Mouse (Mus musculus): ENCODE results near the gene Fam83e. TPM values are rescaled to one million over a fixed set of nuclear protein-coding genes. Genes with fewer than 3 reads are reported as not detected.

The Fam83e gene
- polyA plus RNA-seq, 1 experiment = not detected

DNA sequence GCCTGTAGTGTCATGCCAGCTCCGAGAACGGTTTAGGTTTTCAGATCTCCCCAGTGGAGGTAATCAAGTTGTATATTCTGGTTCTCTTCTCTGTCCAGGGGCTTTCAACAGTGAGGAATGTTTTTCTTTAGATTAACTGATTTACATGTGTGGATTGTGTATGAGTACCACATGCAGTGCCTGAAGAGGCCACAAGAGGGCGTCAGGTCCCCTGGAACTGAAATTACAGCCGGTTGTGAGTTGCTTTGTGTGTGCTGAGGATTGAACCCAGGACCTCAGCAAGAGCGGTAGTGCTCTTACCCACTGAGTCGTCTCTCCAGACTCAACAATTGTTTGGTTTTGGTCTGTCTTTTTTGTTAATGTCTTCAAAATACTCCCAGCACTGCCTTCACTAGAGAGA lies 25.5 kb downstream of the Fam83e start:
- TF ChIP-seq CTCF (IDR thresholded peaks at IDR 0.05; ENCODE audit: borderline replicate concordance, insufficient read depth, low read length) (peak; percentile 5; the same call in 1 of the 2 replicates), POLR2A (IDR thresholded peaks at IDR 0.05; ENCODE audit: low read depth, low read length) (no peak)
- no peak overlapping the region for H3K27ac ChIP-seq (ENCODE audit: insufficient read depth, low read length)
- H3K4me3 ChIP-seq (ENCODE audit: insufficient read depth, low read length) = no peak overlapping the region
- H3K4me1 ChIP-seq (ENCODE audit: control insufficient read depth, insufficient read depth, low read length) = peaks cover 20% of the 10 kb centered on the region

DNA sequence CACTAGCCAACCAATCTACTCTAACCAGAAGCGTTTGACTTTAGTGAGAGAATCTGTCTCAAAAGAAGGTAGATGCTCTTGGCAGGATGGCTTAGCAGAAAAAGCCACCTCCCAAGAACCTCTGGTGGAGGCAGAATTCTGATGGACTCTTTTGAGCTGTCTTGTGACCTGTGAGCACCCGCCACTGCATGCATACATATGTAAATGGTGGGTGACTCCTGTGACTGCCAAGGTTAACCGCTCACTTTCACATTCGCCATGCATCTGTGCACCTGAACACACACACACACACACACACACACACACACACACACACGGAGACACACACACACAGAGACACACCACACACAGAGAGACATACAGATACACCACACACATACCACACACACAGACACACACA lies 26.4 kb downstream of the Fam83e start:
- no peak overlapping the region for H3K27ac ChIP-seq (ENCODE audit: insufficient read depth, low read length)
- TF ChIP-seq POLR2A (IDR thresholded peaks at IDR 0.05; ENCODE audit: low read depth, low read length) = no peak
- no peak for TF ChIP-seq CTCF (IDR thresholded peaks at IDR 0.05; ENCODE audit: borderline replicate concordance, insufficient read depth, low read length)
- peaks cover 20% of the 10 kb centered on the region for H3K4me1 ChIP-seq (ENCODE audit: control insufficient read depth, insufficient read depth, low read length)
- H3K4me3 ChIP-seq (ENCODE audit: insufficient read depth, low read length) = no peak overlapping the region

DNA sequence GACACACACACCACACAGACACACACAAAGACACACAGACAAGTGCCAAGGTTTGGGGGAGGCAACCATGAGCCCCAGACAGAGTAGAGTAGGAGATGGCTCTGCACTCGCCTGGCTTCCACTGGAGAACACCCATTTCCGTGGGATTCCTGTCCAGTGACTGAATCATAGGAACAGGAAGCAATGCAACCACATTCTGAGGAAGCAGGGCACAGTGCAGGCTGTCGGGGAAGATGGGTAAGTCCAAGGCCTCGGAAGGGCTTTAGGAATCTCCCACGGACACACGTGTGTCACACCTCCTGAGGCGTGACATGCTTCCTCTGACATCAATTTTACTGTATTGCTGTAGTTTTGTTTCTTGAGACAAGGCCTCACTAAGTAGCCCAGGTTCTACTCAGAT lies 27.1 kb downstream of the Fam83e start:
- Histone ChIP-seq H3K27ac (ENCODE audit: insufficient read depth, low read length) (no peak overlapping the region; the same call in 1 of the 2 replicates), H3K4me1 (ENCODE audit: control insufficient read depth, insufficient read depth, low read length) (peaks cover 20% of the 10 kb centered on the region), H3K4me3 (ENCODE audit: insufficient read depth, low read length) (no peak overlapping the region)
- TF ChIP-seq CTCF (IDR thresholded peaks at IDR 0.05; ENCODE audit: borderline replicate concordance, insufficient read depth, low read length) = no peak
- TF ChIP-seq POLR2A (IDR thresholded peaks at IDR 0.05; ENCODE audit: low read depth, low read length) = no peak

DNA sequence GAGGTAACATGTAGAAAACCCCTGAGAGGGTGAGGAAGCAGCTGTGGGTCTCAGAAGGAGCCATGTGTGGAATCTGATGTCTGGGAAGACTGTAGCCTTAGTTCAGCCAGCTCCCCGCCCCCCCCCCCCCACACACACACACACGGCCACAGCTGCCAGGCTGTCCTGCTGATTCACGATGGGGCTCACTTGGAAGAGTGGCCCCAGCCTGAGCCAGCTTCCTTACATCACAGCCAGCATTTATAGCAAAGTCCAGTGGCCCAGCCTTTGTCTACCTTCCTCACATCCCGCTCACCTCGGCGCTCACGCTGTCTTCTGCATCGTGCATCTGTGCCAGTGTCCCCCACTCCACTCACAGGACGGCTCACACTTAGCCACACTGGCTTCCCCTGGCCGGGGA lies 28.4 kb downstream of the Fam83e start:
- no peak for TF ChIP-seq CTCF (IDR thresholded peaks at IDR 0.05; ENCODE audit: borderline replicate concordance, insufficient read depth, low read length)
- no peak for TF ChIP-seq POLR2A (IDR thresholded peaks at IDR 0.05; ENCODE audit: low read depth, low read length)
- H3K4me3 ChIP-seq (ENCODE audit: insufficient read depth, low read length) = no peak overlapping the region
- H3K27ac ChIP-seq (ENCODE audit: insufficient read depth, low read length) = peak overlapping the region; percentile 55; the same call in 1 of the 2 replicates
- H3K4me1 ChIP-seq (ENCODE audit: control insufficient read depth, insufficient read depth, low read length) = peaks cover 20% of the 10 kb centered on the region

DNA sequence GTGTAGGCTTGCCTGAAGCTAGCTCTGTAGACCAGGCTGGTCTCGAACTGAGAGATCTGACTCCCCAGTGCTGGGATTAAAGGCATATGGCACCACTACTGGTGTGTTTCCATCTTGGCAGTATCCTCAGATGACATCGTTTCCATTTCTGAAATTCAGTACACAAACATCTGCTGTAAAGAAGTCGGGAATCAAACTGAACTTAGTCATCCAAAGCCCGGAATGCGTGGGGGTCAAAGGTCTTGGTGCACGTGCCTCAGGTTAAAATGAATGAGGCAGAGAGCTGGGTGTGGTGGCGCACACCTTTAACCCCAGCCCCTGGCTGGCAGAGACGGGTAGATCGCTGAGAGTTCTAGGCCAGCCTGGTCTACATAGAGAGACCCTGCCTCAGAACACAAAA lies 29.1 kb downstream of the Fam83e start:
- Histone ChIP-seq H3K4me1 (ENCODE audit: control insufficient read depth, insufficient read depth, low read length) (peaks cover 20% of the 10 kb centered on the region), H3K4me3 (ENCODE audit: insufficient read depth, low read length) (no peak overlapping the region), H3K27ac (ENCODE audit: insufficient read depth, low read length) (no peak overlapping the region)
- TF ChIP-seq POLR2A (IDR thresholded peaks at IDR 0.05; ENCODE audit: low read depth, low read length) = no peak
- no peak for TF ChIP-seq CTCF (IDR thresholded peaks at IDR 0.05; ENCODE audit: borderline replicate concordance, insufficient read depth, low read length)

DNA sequence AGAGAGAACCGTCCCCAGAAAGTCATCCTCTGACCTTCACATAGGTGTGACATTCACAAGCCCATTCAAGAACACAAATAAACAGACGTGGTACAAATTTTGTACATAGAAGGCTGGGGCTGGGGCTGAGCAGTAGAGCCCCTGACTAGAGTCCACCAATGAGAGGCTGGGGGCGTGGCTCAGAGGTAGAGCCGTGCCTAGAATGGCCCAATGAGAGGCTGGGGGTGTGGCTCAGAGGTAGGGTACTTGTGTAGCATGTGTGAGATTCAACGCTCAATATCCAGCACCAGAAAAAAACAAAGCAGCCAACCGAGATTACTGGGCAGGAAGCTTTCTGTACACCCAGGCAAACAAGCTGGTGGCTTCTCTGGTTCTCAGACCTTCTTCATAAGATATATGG lies 34.7 kb downstream of the Fam83e start:
- Histone ChIP-seq H3K4me1 (ENCODE audit: control insufficient read depth, insufficient read depth, low read length) (no peaks in the 10 kb centered on the region), H3K27ac (ENCODE audit: insufficient read depth, low read length) (no peak overlapping the region), H3K4me3 (ENCODE audit: insufficient read depth, low read length) (no peak overlapping the region)
- TF ChIP-seq POLR2A (IDR thresholded peaks at IDR 0.05; ENCODE audit: low read depth, low read length) (no peak), CTCF (IDR thresholded peaks at IDR 0.05; ENCODE audit: borderline replicate concordance, insufficient read depth, low read length) (no peak)

DNA sequence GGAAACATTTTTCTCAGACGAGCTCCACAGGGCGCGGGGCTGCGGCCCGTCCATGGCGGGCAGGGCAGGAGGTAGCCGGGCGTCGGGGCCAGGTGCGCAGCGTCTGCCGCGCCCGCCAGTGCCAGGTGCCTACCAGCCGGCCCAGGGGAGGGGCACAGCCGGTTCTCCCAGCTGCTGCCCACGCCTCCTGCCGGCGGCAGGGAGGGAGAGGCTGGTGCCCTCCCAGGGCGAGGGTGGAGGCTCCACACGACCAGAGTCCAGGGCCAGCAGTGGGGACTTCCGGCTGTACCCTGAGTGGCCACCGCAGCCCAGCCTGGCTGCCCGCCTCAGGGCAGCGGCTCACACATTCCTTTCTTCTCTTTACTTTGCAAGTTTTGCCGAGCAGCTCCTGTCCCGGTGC lies 38.4 kb downstream of the Fam83e start:
- Histone ChIP-seq H3K4me1 (ENCODE audit: control insufficient read depth, insufficient read depth, low read length) (no peaks in the 10 kb centered on the region), H3K27ac (ENCODE audit: insufficient read depth, low read length) (no peak overlapping the region), H3K4me3 (ENCODE audit: insufficient read depth, low read length) (no peak overlapping the region)
- TF ChIP-seq POLR2A (IDR thresholded peaks at IDR 0.05; ENCODE audit: low read depth, low read length) = no peak
- no peak for TF ChIP-seq CTCF (IDR thresholded peaks at IDR 0.05; ENCODE audit: borderline replicate concordance, insufficient read depth, low read length)

DNA sequence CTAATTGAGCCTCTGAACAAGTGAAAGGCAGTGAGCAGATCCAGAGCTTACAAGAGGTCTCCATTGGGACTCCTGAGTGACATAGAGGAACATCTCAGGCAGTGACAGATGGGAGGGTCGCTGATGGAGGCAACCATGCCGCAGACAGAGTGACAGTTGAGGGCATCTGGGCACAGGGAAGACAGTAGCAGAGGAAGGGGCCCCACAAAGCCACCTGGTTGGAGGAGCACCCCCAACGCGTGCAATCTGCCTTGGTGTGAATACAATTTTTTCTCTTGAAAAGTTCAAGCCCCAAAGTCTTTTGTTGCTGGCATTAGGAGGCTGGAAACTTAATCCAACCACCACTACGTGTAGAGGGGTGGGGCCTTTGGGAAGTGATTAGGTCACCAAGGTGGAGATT lies 39.1 kb downstream of the Fam83e start:
- Histone ChIP-seq H3K27ac (ENCODE audit: insufficient read depth, low read length) (no peak overlapping the region), H3K4me3 (ENCODE audit: insufficient read depth, low read length) (no peak overlapping the region), H3K4me1 (ENCODE audit: control insufficient read depth, insufficient read depth, low read length) (no peaks in the 10 kb centered on the region)
- TF ChIP-seq POLR2A (IDR thresholded peaks at IDR 0.05; ENCODE audit: low read depth, low read length) = no peak
- no peak for TF ChIP-seq CTCF (IDR thresholded peaks at IDR 0.05; ENCODE audit: borderline replicate concordance, insufficient read depth, low read length)

DNA sequence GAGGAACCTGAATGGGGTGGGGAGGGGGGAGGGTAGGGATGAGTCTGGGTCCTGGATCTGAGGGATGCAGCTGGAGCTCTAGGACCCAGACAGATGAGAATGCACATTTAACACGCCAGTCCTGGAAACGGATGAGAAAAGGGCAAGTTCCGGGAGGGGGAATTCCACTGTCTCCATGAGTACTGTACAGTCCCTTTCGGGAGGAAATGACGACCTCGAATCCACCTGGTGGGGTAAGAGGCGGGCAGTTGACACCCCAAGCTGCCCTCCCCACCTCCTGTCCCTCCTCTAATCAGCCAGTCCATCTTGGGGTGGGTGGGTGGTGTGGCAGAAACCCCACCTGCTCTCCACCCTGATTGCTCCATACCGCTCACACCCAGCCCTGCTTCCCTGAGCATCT lies 45.0 kb downstream of the Fam83e start:
- Histone ChIP-seq H3K4me1 (ENCODE audit: control insufficient read depth, insufficient read depth, low read length) (no peaks in the 10 kb centered on the region), H3K4me3 (ENCODE audit: insufficient read depth, low read length) (no peak overlapping the region), H3K27ac (ENCODE audit: insufficient read depth, low read length) (no peak overlapping the region)
- no peak for TF ChIP-seq POLR2A (IDR thresholded peaks at IDR 0.05; ENCODE audit: low read depth, low read length)
- TF ChIP-seq CTCF (IDR thresholded peaks at IDR 0.05; ENCODE audit: borderline replicate concordance, insufficient read depth, low read length) = no peak

DNA sequence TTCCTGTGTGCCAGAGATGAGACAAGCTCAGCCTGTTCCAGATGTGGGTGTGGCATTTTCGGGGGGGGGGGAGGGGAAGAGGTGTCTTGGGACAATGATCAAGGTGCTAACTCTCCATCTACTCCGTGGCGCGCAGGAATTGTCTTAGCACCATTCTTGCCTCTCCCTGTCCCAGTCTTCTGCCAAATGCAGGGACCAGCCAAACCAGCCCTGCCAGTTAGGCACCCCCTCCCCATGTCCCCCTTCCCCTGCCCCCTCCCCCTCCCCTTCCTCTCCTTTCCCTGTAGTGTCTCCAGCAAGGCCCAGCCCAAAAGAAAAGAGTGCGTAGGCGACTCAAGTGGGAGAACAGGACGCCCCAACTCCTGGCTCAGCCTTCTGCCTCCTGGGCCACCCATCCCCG lies 45.8 kb downstream of the Fam83e start:
- Histone ChIP-seq H3K4me1 (ENCODE audit: control insufficient read depth, insufficient read depth, low read length) (no peaks in the 10 kb centered on the region), H3K4me3 (ENCODE audit: insufficient read depth, low read length) (no peak overlapping the region), H3K27ac (ENCODE audit: insufficient read depth, low read length) (no peak overlapping the region)
- no peak for TF ChIP-seq CTCF (IDR thresholded peaks at IDR 0.05; ENCODE audit: borderline replicate concordance, insufficient read depth, low read length)
- TF ChIP-seq POLR2A (IDR thresholded peaks at IDR 0.05; ENCODE audit: low read depth, low read length) = no peak

DNA sequence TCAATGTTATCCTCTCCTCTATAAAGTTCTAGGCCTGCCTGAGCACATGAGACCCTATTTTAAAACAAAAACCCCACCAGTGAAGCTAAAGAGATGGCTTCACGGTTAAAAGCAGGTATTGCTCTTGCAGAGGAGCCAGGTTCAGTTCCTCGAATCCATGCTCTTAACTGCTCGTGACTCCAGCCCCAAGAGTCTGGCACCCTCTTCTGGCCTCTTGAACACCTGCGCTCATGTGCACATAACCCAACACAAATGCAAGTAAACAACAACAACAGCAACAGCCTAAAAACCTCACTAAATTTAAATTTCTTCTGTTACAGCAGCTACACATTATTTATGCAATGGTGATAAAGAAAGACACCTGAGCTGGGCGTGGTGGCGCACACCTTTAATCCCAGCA lies 46.5 kb downstream of the Fam83e start:
- TF ChIP-seq POLR2A (IDR thresholded peaks at IDR 0.05; ENCODE audit: low read depth, low read length) = no peak
- TF ChIP-seq CTCF (IDR thresholded peaks at IDR 0.05; ENCODE audit: borderline replicate concordance, insufficient read depth, low read length) = no peak
- no peak overlapping the region for H3K27ac ChIP-seq (ENCODE audit: insufficient read depth, low read length)
- H3K4me1 ChIP-seq (ENCODE audit: control insufficient read depth, insufficient read depth, low read length) = no peaks in the 10 kb centered on the region
- H3K4me3 ChIP-seq (ENCODE audit: insufficient read depth, low read length) = no peak overlapping the region
